Mouse (Mus musculus): ENCODE data around the gene Dhh. TPM values are rescaled to one million over a fixed set of nuclear protein-coding genes. Genes with fewer than 3 reads are reported as not detected.
"Not testable (repeated sequence)": the region's sequence is repeated elsewhere in the genome, so short reads cannot be mapped to it uniquely, and the experiment has no call there.

Gene Dhh
- polyA plus RNA-seq, 1 experiment from 2014 or later = 0.57 TPM

DNA sequence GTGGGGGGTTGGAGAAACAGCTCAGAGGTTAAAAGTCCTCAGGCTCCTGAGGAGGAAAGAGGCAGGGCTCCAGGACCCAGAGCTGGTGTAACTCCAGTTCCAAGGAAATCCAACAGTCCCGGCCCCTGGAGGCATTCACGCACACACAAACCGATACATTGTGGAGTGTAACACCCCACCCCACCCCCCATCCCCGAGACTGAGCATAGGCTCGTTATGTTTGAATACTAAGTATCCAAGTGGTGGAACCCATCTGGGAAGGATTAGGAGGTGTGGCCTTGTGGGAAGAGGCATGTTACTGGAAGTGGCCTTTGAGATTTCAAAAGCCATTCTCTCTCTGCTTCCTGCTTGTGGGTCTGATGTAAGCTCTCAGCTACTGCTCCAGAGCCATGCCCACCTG lies 23.2 kb upstream of the Dhh start:
- no peaks in the 10 kb centered on the region for H3K9me3 ChIP-seq (ENCODE audit: control insufficient read depth, low read length)
- no peak for ATAC-seq (ENCODE audit: low FRiP score, low TSS enrichment)
- H3K9ac ChIP-seq (replicated peaks; ENCODE audit: low read length) = no peak overlapping the region
- no peak overlapping the region for H3K4me2 ChIP-seq (ENCODE audit: low read length)
- no peak overlapping the region for H3K27ac ChIP-seq (replicated peaks; ENCODE audit: low read depth, low read length)
- no peak for DNase-seq
- H3K4me1 ChIP-seq (ENCODE audit: control insufficient read depth, insufficient read depth, low read length) = peaks cover 7% of the 10 kb centered on the region
- H3K36me3 ChIP-seq (ENCODE audit: control insufficient read depth, insufficient read depth, low read length) = no peaks in the 10 kb centered on the region
- no peaks in the 10 kb centered on the region for H3K27me3 ChIP-seq (ENCODE audit: control insufficient read depth, insufficient read depth, low read length)
- 78% methylated on average over 5 of the region's 5 CpGs for WGBS
- H3K4me3 ChIP-seq (replicated peaks; ENCODE audit: low read depth, low read length) = no peak overlapping the region

DNA sequence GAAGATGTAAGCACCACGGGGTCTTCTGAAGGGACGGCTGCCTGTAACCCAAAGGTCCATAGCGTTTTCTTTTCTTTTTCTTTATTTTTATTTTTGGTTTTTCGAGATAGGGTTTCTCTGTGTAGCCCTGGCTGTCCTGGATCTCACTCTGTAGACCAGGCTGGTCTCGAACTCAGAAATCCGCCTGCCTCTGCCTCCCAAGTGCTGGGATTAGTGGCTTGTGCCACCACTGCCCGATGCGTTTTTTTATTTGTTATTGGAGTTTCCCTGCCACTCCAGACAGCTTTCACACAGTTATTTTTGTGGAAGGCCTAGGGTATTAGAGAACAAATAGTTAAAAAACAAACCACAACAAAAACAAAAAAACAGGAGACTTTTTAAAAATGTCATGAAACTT lies 20.2 kb upstream of the Dhh start:
- not testable (repeated sequence) for H3K27me3 ChIP-seq (ENCODE audit: control insufficient read depth, insufficient read depth, low read length); H3K9me3 ChIP-seq (ENCODE audit: control insufficient read depth, low read length); DNase-seq; ATAC-seq (ENCODE audit: low FRiP score, low TSS enrichment); H3K36me3 ChIP-seq (ENCODE audit: control insufficient read depth, insufficient read depth, low read length)
- Histone ChIP-seq H3K9ac (replicated peaks; ENCODE audit: low read length) (peak overlapping the region; percentile 44; the same call in 1 of the 2 replicates), H3K27ac (replicated peaks; ENCODE audit: low read depth, low read length) (peak overlapping the region; percentile 54; the same call in 1 of the 2 replicates), H3K4me2 (ENCODE audit: low read length) (peak overlapping the region; percentile 78), H3K4me3 (replicated peaks; ENCODE audit: low read depth, low read length) (peak overlapping the region; percentile 91), H3K4me1 (ENCODE audit: control insufficient read depth, insufficient read depth, low read length) (peaks cover 20% of the 10 kb centered on the region)
- 27% methylated on average over 8 of the region's 8 CpGs for WGBS

DNA sequence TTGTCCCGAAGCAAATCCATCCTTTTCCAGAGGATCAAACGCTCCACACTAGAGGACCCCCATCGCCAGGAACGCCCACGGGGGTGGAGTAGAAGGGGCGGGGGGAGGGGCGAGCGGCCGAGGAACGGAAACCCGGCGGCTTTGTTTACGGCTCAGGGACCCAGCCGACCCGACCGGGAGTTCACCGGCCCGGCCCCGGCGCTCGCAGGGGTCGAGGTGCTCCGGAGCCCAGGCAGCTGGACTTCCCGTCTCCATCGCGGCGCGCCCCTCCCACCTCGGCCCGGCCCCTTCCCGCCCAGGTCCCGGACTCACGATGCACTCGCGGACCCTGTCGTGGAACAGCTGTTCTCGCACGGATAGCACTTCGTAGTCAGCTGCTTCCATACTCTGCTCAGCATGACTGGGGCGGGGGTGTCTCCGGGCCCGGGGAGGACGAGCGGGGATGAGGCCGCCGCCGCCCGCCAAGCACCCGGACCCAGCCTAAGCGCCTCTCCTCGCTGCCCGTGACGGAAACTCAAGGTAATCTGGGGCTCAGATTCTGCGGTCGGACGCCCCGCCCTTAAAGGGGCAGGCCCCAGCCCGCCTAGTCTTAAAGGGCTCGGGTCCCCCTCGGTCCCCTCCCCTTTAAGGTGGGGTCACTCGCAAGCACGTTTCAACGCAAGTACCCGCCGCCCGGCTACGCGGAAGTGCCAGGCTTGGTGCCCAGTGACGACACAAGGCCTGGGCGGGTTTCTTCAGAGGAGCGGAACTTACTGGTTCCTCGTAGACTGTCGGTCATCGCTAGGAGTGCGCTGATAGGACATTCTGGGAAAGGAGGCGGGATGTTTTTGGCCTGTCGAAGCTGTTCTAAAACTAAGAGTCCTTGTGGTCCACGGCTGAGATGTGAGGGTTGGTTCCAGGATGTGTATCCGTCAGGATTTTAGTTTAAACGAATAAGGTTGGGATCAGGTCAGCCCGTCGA lies 19.5 kb upstream of the Dhh start, which contains the start of gene Lmbr1l:
Gene Lmbr1l, minus strand, starts transcription at position 694 of the 961 bp plus-strand sequence.
- Histone ChIP-seq H3K27ac (replicated peaks; ENCODE audit: low read depth, low read length) (peak within 1 kb of the TSS; percentile 97), H3K4me2 (ENCODE audit: low read length) (peak within 1 kb of the TSS; percentile 78), H3K36me3 (ENCODE audit: control insufficient read depth, insufficient read depth, low read length) (peaks cover 12% of the 10 kb centered on the region), H3K4me3 (replicated peaks; ENCODE audit: low read depth, low read length) (peak within 1 kb of the TSS; percentile 91), H3K4me1 (ENCODE audit: control insufficient read depth, insufficient read depth, low read length) (peaks cover 20% of the 10 kb centered on the region), H3K9ac (replicated peaks; ENCODE audit: low read length) (peak within 1 kb of the TSS; percentile 84), H3K27me3 (ENCODE audit: control insufficient read depth, insufficient read depth, low read length) (no peaks in the 10 kb centered on the region), H3K9me3 (ENCODE audit: control insufficient read depth, low read length) (no peaks in the 10 kb centered on the region)
- under 1% methylated on average over 82 of the region's 82 CpGs for WGBS
- ATAC-seq (ENCODE audit: low FRiP score, low TSS enrichment) (peak; percentile 98), DNase-seq (peak; percentile 99)

DNA sequence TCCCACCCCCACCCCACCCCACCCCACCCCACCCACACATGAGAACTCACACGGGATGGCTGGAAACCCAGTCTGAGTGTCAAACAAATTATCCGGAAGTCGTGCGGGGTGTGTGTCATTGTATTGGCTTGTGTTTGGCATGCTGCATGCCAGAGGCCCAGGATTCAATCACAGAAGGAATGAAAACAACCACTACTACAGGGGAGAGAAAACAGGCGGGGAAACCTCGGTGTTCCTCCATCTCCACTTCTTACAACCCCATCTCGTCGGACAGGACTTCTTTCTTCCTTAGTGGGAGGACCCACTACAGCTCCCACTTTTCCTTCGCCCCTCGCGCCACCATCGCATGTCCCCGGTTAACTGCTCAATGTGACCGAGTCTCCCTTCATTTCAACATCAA lies 18.8 kb upstream of the Dhh start:
- H3K9ac ChIP-seq (replicated peaks; ENCODE audit: low read length) = peak overlapping the region; percentile 84
- DNase-seq (peak; percentile 51), ATAC-seq (ENCODE audit: low FRiP score, low TSS enrichment) (no peak)
- H3K4me3 ChIP-seq (replicated peaks; ENCODE audit: low read depth, low read length) = peak overlapping the region; percentile 91
- peaks cover 20% of the 10 kb centered on the region for H3K36me3 ChIP-seq (ENCODE audit: control insufficient read depth, insufficient read depth, low read length)
- peak overlapping the region; percentile 97 for H3K27ac ChIP-seq (replicated peaks; ENCODE audit: low read depth, low read length)
- H3K27me3 ChIP-seq (ENCODE audit: control insufficient read depth, insufficient read depth, low read length) = no peaks in the 10 kb centered on the region
- peaks cover 20% of the 10 kb centered on the region for H3K4me1 ChIP-seq (ENCODE audit: control insufficient read depth, insufficient read depth, low read length)
- under 1% methylated on average over 14 of the region's 14 CpGs for WGBS
- H3K9me3 ChIP-seq (ENCODE audit: control insufficient read depth, low read length) = no peaks in the 10 kb centered on the region
- H3K4me2 ChIP-seq (ENCODE audit: low read length) = peak overlapping the region; percentile 78

DNA sequence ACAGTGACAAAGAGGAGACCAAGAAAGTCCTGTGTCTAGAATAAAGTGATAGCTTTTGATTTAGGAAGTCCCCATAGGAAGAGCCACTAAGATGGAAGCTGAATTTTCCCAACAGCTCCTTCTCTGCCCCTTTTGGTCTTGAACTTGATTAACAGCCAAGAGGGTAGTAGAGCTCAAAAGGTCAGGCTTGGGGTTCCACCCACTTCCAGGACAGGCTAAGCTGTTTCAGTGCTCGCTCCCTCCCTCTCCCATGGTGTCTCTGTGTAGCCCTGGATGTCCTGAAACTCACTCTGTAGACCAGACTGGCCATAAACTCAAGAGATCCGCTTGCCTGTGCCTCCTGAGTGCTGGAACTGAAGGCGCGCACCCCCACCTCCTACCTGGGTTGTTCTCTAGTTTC lies 17.7 kb upstream of the Dhh start:
- Histone ChIP-seq H3K4me1 (ENCODE audit: control insufficient read depth, insufficient read depth, low read length) (peaks cover 20% of the 10 kb centered on the region), H3K9me3 (ENCODE audit: control insufficient read depth, low read length) (no peaks in the 10 kb centered on the region), H3K36me3 (ENCODE audit: control insufficient read depth, insufficient read depth, low read length) (peaks cover 30% of the 10 kb centered on the region), H3K27ac (replicated peaks; ENCODE audit: low read depth, low read length) (no peak overlapping the region), H3K4me3 (replicated peaks; ENCODE audit: low read depth, low read length) (peak overlapping the region; percentile 91), H3K9ac (replicated peaks; ENCODE audit: low read length) (peak overlapping the region; percentile 84; the same call in 1 of the 2 replicates), H3K4me2 (ENCODE audit: low read length) (peak overlapping the region; percentile 78), H3K27me3 (ENCODE audit: control insufficient read depth, insufficient read depth, low read length) (no peaks in the 10 kb centered on the region)
- DNase-seq = no peak
- ATAC-seq (ENCODE audit: low FRiP score, low TSS enrichment) = no peak
- WGBS = 91% methylated on average over 4 of the region's 4 CpGs

DNA sequence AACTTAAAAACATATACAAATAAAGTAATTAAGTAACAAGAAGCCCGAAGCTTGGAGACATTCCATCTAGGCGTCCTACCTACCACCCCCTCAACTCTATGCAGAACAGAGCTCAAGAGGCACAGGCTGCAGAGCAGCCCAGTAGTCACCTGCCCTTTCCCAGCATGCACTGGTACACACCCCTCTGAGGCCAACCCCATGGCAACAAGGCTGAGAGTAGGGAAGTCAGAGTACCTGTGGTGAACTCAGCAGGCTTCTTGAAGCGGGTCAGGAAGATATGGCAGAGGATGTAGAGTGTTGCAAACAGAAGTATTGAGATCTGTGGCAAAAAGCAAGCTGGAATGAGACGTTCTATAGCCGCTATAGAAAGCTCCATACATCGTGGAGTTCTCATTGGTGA lies 16.6 kb upstream of the Dhh start:
- Histone ChIP-seq H3K27me3 (ENCODE audit: control insufficient read depth, insufficient read depth, low read length) (no peaks in the 10 kb centered on the region), H3K4me3 (replicated peaks; ENCODE audit: low read depth, low read length) (no peak overlapping the region), H3K9ac (replicated peaks; ENCODE audit: low read length) (no peak overlapping the region), H3K36me3 (ENCODE audit: control insufficient read depth, insufficient read depth, low read length) (peaks cover 40% of the 10 kb centered on the region), H3K4me1 (ENCODE audit: control insufficient read depth, insufficient read depth, low read length) (peaks cover 20% of the 10 kb centered on the region), H3K27ac (replicated peaks; ENCODE audit: low read depth, low read length) (no peak overlapping the region), H3K9me3 (ENCODE audit: control insufficient read depth, low read length) (no peaks in the 10 kb centered on the region), H3K4me2 (ENCODE audit: low read length) (no peak overlapping the region)
- WGBS = 94% methylated on average over 6 of the region's 6 CpGs
- no peak for DNase-seq
- no peak for ATAC-seq (ENCODE audit: low FRiP score, low TSS enrichment)

DNA sequence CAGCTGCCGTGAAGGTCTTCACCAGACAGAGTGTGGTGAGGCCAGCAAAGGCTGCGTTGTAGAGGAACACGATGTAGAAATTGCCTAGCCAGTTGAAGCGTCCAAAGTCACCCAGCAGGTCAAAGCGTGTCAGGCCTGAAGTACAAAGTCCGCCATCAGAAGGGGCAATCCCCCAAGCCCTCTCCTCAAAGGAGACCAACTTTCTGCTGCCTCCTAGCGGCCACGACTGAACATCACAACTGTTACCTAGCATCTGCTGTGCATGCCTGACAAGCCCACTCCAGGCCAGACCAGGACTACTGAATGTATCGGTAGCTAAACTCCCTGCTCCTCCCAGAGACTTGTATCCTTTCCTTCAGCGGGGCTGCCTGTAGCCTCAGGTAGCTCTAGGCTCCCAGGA lies 6.4 kb upstream of the Dhh start:
- DNase-seq (peak; percentile 79), ATAC-seq (ENCODE audit: low FRiP score, low TSS enrichment) (no peak)
- Histone ChIP-seq H3K4me1 (ENCODE audit: control insufficient read depth, insufficient read depth, low read length) (no peaks in the 10 kb centered on the region), H3K4me2 (ENCODE audit: low read length) (no peak overlapping the region), H3K27me3 (ENCODE audit: control insufficient read depth, insufficient read depth, low read length) (no peaks in the 10 kb centered on the region), H3K27ac (replicated peaks; ENCODE audit: low read depth, low read length) (no peak overlapping the region), H3K9me3 (ENCODE audit: control insufficient read depth, low read length) (no peaks in the 10 kb centered on the region), H3K9ac (replicated peaks; ENCODE audit: low read length) (no peak overlapping the region), H3K4me3 (replicated peaks; ENCODE audit: low read depth, low read length) (no peak overlapping the region), H3K36me3 (ENCODE audit: control insufficient read depth, insufficient read depth, low read length) (peaks cover 69% of the 10 kb centered on the region)
- WGBS = 29% methylated on average over 10 of the region's 10 CpGs

DNA sequence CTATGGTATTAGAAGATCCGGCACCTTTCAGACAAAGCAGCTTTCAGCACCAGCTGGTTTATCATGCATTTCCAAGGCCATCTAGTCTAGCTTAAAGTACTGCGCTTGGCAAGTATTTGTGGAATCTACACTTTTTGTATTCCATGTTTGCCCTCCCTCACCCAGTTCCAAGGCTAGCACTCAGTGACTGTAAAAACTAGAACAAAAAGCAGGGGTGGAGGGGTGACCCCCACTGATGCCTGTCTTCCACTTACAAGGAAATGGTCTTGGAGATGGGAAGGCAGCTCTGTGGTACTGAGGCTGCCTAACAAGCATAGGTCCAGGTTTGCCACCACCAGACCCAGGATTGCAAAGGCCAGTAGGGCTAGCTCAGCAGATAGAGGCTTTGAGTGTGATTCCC lies 4.3 kb upstream of the Dhh start:
- 88% methylated on average over 2 of the region's 2 CpGs for WGBS
- DNase-seq = no peak

More for the DNA sequence above, 4.3 kb upstream of the Dhh start:
- Histone ChIP-seq H3K9me3 (ENCODE audit: control insufficient read depth, low read length) (no peaks in the 10 kb centered on the region), H3K4me1 (ENCODE audit: control insufficient read depth, insufficient read depth, low read length) (peaks cover 5% of the 10 kb centered on the region; the same call in 1 of the 2 replicates), H3K36me3 (ENCODE audit: control insufficient read depth, insufficient read depth, low read length) (peaks cover 48% of the 10 kb centered on the region), H3K9ac (replicated peaks; ENCODE audit: low read length) (no peak overlapping the region), H3K27me3 (ENCODE audit: control insufficient read depth, insufficient read depth, low read length) (peaks cover 19% of the 10 kb centered on the region), H3K4me2 (ENCODE audit: low read length) (no peak overlapping the region), H3K27ac (replicated peaks; ENCODE audit: low read depth, low read length) (no peak overlapping the region), H3K4me3 (replicated peaks; ENCODE audit: low read depth, low read length) (no peak overlapping the region)
- no peak for ATAC-seq (ENCODE audit: low FRiP score, low TSS enrichment)

All from midbrain, embryonic 14.5 days (tissue).